ENCODE assay signal across 8 mouse cellular contexts in the genomic region with DNA sequence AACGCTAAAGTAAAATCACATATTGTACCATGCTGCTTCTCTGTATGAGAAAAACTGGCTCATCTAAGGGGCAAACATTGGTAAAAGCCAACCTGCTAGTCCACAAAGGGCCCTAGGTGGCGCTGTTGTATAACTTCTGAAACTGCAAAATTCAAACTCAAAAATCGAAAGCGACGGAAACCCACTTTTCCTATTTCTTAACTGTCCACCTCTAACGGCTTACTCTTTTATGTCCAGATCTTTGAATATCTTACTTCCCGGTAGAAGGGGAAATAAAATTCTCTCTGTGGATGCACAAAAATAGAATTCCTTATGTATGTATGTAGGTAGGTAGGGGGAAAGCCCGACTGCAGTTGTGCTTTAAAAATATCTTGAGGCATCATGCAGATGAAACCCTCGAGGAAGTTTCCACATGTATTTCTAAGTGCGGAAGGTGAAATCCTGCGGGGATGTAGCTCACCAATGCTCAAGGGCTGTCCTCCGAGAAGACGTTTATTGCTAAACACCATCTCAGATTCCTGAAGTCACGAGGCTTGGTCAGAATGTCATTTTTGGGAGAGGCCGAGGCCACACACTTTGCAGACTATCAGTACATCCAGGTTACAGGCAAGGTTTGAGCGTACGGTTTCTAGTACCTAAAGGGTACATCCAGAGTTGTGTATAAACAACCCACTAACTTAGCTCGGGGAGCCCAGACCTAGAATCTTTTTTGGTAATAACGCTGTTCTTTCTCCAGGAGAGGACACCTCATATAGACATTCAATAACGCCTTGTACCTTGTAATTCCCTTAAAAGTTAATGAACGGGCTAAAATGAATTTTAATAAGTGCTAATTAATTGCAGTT.
A peak's percentile ranks its signal among the peaks of the same experiment; 100 is the strongest.
DNase-seq lines count a peak whose midpoint lies in the region; ATAC-seq lines count a peak whose summit lies in the region.

No protein-coding gene starts in this region.

- H3K9me3 ChIP-seq in limb, embryonic 11.5 days (ENCODE audit: control insufficient read depth, low read length): no peaks in the 10 kb centered on the region
- H3K9me3 ChIP-seq in midbrain, embryonic 13.5 days: no peaks in the 10 kb centered on the region

- no peaks in the 10 kb centered on the region for H3K27me3 ChIP-seq in limb, embryonic 11.5 days (ENCODE audit: control insufficient read depth, insufficient read depth, low read length)
- H3K27me3 ChIP-seq in midbrain, embryonic 13.5 days: no peaks in the 10 kb centered on the region
- H3K27me3 ChIP-seq in splenic B cell, adult 2 months (ENCODE audit: control insufficient read depth, insufficient read depth, low read length, poor library complexity, severe bottlenecking): no peaks in the 10 kb centered on the region

- H3K4me2 ChIP-seq in limb, embryonic 11.5 days (ENCODE audit: low read depth, severe bottlenecking): peak overlapping the region; percentile 57
- peak overlapping the region; percentile 73 for H3K4me2 ChIP-seq in midbrain, embryonic 13.5 days (replicated peaks)

- peak overlapping the region; percentile 31 for H3K4me3 ChIP-seq in limb, embryonic 11.5 days (ENCODE audit: low read depth, low read length)
- peak overlapping the region; percentile 43 for H3K4me3 ChIP-seq in midbrain, embryonic 13.5 days (replicated peaks)

- H3K9ac ChIP-seq in limb, embryonic 11.5 days (ENCODE audit: low read length): peak overlapping the region; percentile 76
- H3K9ac ChIP-seq in midbrain, embryonic 13.5 days (replicated peaks): peak overlapping the region; percentile 64

- DNase-seq in 3134 (ENCODE audit: extremely low read depth, insufficient read length, low spot score): peak; percentile 32
- DNase-seq in adrenal gland, adult 2 months: peak; percentile 48
- DNase-seq in embryo, embryonic 10.5 days (ENCODE audit: low spot score): peak; percentile 94
- DNase-seq in gastrocnemius, postnatal 36 days: peak; percentile 35 to 37
- peak; percentile 68 for DNase-seq in kidney, adult 18-20 months
- peak; percentile 91 for DNase-seq in limb, embryonic 11.5 days (ENCODE audit: low spot score)
- DNase-seq in splenic B cell, adult 2 months (ENCODE audit: low read depth, low spot score): peak; percentile 54

- H3K4me1 ChIP-seq in limb, embryonic 11.5 days (ENCODE audit: control insufficient read depth, insufficient read depth, low read length): no peaks in the 10 kb centered on the region
- no peaks in the 10 kb centered on the region for H3K4me1 ChIP-seq in midbrain, embryonic 13.5 days (replicated peaks)

- 0 out of 2 replicates have a peak, but pooled peaks have one; percentile 24 for ATAC-seq in limb, embryonic 11.5 days (ENCODE audit: insufficient number of reproducible peaks, low FRiP score, low TSS enrichment, low read depth)
- peak; percentile 71 for ATAC-seq in midbrain, embryonic 13.5 days

- 8% methylated on average over 21 of the region's 21 CpGs for WGBS in limb, embryonic 11.5 days
- WGBS in midbrain, embryonic 13.5 days: 7% methylated on average over 21 of the region's 21 CpGs

- no peak overlapping the region for H3K27ac ChIP-seq in limb, embryonic 11.5 days (replicated peaks; ENCODE audit: low read depth, low read length)
- 0 out of 2 replicates have a peak overlapping the region, but pooled peaks have one; percentile 56 for H3K27ac ChIP-seq in midbrain, embryonic 13.5 days

- H3K36me3 ChIP-seq in limb, embryonic 11.5 days (ENCODE audit: control insufficient read depth, insufficient read depth, low read length): no peaks in the 10 kb centered on the region
- H3K36me3 ChIP-seq in midbrain, embryonic 13.5 days: no peaks in the 10 kb centered on the region
- no peaks in the 10 kb centered on the region for H3K36me3 ChIP-seq in splenic B cell, adult 2 months (ENCODE audit: control insufficient read depth, insufficient read depth, low read length, poor library complexity, severe bottlenecking)

- intact Hi-C loops in gastrocnemius, postnatal 36 days (cut with DNase I): loop anchor here (2.0 kb wide), 1 partner anchor 303 kb away; no protein-coding TSS in a partner anchor

Comparison
In these comparisons a context has a peak if more than half of its experiments do, and no peak if none do; other contexts are left out.
1. DNase-seq: peak in every context shown above with its lines; median percentile 94 in embryo, embryonic 10.5 days; 91 in limb, embryonic 11.5 days; 68 in kidney, adult 18-20 months; 54 in splenic B cell, adult 2 months; 48 in adrenal gland, adult 2 months; 36 in gastrocnemius, postnatal 36 days; 32 in 3134.